Mouse (Mus musculus): Measurements from ENCODE around the gene Csrnp3.

The Csrnp3 gene

DNA sequence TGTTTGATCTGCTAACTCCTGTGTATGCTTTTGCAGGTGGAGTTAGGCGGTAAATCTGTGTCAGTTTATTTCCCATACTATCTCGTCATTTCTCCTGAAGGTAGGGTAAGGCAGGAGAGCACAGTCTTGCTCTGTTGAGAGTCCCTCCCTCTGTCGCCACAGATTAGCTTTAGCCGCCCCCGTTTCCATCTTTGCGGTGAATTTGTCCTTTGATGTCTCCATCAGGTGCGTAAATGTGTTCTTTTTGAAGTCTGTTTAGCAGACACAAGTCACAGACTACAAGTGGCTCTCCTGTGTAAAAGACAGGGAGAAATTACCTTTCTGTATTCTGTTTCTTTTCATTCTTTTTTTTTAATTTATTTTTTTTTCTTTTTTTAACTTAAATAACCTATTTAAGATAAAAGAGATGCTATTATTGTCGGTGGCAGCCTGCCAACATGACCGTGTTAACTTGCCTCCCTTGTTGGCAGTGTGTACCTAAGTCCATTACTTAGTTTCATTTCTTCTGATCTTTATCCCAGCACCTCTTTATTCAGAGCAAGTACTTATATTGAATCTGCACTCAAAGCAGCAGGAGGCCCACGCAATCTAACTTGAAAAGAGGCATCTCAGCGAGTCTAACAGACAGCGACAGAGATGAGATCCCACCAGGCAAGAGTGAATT is 25.5 kb downstream of the Csrnp3 start:
- no peak for DNase-seq (ENCODE audit: low spot score)

DNA sequence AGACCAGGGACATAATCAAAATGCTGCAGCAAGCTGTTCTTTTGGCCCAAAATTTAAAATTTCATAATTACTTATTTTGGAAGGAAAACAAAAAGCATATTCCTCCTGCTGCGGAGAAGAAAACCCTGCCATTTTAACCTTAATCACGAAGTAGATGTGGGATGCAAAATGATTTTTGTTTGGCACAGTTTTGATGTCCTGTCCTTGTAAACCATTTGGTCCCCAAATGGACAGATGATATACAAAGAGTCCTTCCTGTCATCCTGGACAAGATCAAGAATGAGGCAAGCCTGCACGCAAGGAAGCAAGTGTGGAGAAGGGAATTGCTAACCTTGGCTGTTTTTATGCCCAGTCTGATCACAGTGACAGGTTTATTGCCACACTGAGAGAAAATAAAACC is 46.0 kb downstream of the Csrnp3 start:
- DNase-seq (ENCODE audit: low spot score), result no peak

- DNase-seq (ENCODE audit: low spot score), result no peak
Observed at GRCm38 (mm10) chr2:65893241-65893640, 47.7 kb downstream of the Csrnp3 start.

DNA sequence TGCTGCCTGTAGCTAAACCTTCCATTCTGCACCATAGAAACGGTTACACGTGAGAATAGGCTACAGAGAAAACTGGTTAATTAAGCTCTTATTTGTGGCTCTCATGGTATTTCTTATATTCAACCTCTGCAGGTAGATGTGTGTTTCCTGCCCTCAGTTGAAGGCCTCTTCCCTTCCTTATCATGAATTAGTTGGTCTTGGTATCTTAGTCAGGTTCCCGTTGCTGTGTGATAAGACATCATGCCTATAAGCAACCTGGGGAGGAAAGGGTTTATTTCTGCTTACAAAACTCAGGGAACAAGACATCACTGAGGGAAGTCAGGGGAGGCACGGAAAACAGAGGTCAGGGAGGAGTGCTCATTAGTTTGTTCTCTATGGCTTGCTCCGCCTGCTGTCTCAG is 48.7 kb downstream of the Csrnp3 start:
- no peak for DNase-seq (ENCODE audit: low spot score)

DNA sequence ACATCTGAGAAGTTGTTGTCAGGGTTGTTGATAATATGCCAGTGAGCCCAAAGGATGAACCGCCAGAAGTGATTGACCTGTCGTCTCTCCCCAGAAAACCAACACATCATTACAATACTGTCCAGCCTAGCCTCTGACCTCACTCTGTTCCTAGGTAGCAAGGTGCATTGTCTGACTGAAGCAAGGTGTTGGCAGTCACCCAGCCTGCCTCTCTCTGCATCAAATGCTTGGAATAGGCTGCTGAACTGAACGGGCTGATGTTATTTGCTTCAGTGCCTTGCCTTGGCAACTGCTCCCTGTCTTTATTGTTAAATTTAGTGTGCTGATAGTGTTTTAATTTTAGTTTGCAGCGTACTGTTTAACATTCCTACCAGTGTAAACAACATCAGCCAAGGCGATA is 51.0 kb downstream of the Csrnp3 start:
- DNase-seq (ENCODE audit: low spot score), result no peak

DNA sequence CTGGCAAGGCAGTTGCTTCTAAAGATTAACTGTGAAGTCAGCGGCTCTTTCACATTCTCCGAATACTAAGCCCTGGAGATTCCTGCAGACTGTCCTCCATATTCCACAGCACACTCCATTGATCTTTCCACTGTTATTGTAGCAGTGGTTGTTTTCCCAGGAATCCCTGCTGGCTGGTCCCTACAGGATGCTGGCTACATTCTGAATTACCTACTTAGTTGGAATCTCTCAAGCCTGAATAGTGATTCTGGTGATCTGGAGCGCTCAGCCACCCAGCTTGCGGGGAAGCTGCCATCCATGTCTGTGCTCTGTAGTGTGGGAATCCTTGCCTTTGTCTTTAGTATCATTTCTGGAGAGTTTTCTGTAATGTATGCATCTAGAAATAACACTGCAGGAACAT is 51.5 kb downstream of the Csrnp3 start:
- DNase-seq (ENCODE audit: low spot score), result no peak

DNA sequence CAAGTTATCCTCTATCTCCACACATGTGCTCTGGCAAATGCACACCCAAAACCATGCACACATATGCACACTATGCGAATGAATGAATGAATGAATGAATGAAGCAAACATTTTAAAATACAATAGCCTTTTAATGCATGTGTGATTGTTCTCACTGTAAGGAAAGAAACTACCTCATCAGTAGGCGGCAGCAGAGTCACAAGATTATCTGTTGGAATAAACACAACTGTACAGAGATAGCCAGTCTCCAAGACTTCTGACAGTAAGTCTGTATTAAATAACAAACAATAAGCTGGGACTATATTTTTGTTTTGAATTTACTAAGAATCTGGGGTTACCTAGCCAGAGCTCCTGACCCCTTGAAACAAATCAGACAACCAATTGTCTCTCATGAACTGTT is 53.9 kb downstream of the Csrnp3 start:
- no peak for DNase-seq (ENCODE audit: low spot score)

- DNase-seq (ENCODE audit: low spot score), result no peak
Observed at GRCm38 (mm10) chr2:65908526-65908925, 63.0 kb downstream of the Csrnp3 start.

- no peak for DNase-seq (ENCODE audit: low spot score)
Observed at GRCm38 (mm10) chr2:65909724-65910521, 64.4 kb downstream of the Csrnp3 start.

- no peak for DNase-seq (ENCODE audit: low spot score)
Observed at GRCm38 (mm10) chr2:65915994-65916393, 70.4 kb downstream of the Csrnp3 start.

DNA sequence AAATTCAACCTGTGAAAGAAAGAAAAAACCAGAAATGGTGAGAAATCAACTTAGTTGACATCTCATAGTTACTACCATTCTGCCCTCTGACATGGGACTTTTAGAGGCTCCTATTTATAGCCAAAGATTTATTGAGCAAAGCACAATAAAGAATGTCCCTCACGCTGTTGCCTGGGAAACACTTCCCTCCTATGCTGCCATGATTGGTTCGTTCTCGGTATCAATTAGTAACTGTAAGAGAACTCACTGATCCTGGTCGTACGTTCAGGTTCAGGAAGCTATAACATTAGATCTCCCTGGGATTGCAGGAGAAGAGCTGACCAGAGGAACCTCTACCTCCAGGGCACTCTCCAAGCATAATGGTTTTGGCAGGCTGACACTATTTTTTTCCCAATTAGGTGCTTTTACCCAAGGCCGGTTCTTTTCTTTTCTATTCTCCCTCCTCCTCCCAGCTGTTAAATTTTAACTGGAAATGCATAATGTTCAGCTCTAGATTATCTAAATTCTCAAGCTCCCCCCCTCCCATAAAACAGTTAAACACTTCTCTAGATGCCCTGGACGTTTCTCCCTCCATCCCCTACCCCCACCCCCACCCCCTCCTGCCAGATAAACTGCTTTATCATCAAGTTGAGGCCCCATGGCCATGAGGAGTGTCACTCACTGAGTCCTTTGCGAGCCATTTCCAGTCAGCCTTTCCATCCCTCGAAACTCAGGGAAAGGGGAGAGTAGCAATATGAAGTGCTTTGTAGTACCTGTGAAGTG is 75.3 kb downstream of the Csrnp3 start:
- DNase-seq (ENCODE audit: low spot score), result no peak

DNA sequence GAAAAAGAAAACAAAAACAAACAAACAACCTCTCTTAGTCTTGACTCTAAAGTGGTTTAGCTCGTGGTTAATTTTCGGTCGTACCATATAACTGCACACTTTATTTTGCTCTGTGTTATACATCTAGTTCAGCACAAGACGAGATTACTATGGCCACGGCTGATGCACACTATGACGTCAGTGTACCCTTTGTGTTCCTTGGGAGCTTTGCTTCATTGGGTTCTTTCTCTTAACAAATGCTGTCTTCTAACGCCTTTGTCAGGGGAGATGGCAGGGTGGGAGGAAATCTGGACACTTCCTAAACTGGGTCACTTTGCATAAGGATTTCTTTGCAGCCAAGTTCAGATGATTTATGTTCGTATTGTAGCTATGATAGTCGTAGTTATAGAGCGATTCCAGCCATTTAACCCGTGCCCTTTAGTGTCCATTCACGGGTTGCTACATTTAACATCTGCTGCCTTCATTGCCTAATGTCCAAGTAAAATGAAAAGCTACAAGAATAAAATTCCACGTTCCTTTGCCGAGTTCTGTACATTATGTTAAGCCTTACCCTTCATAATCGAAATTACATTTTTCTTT is 79.9 kb downstream of the Csrnp3 start:
- no peak for DNase-seq (ENCODE audit: low spot score)

DNA sequence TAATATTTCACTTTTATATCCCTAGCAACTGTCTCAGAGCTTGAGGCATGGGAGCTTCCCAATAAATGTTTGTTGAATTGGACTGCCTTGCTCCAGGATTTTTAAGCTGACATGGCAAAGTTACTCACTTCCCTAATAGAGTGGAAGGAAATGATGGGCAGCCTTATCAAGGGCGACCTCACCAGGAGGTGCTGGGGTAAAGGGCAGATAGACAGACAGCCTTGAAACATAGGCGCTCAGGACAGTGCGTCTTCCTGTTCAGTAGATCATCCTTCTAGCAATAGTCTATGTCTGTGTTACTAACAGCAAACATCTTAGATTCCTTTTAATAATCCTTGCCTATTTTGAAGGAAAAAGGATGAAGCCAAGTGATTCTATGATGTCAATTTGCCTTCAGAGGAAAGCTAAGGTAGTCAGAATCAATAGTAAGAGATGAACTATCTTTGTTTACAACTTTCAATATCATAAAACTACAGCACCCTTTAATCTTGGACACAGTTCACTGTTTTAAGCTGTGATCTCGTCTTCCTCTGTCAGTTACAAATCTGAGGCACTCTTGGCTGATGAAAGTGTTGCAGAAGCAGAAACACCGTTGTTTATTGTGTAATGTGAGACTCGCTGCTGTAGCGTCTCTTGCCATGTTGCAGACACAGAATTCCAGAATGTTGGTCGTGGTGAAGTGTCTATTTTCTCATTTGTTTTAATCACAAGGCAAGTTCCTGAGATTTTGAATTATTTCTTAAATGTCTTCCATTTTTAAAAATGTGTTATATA is 81.6 kb downstream of the Csrnp3 start:
- no peak for DNase-seq (ENCODE audit: low spot score)

GRCm38 (mm10) chr2:65929286-65929685 is 83.7 kb downstream of the Csrnp3 start:
- DNase-seq (ENCODE audit: low spot score), result no peak

- DNase-seq (ENCODE audit: low spot score), result no peak
Observed at GRCm38 (mm10) chr2:65929927-65930326, 84.4 kb downstream of the Csrnp3 start.

DNA sequence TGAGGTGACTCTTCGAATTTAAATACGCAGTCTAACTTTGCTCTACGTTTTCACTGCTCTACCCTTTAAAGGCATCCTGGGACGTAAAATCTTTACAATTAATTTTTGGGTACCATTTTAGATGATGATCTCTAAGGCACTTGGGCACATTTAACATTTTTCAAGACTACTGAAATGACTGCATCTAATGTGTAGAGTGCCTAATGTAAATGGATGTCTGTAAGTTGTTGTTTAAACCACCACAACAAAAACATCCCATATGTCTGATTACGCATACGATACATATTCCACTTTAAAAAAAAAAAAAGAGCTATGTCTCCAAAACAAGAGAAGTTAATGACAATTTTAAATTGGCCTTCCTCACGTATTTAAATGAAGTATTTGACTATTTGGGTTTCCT is 85.7 kb downstream of the Csrnp3 start:
- DNase-seq (ENCODE audit: low spot score), result no peak

GRCm38 (mm10) chr2:65931841-65932311 is 86.3 kb downstream of the Csrnp3 start:
- no peak for DNase-seq (ENCODE audit: low spot score)

GRCm38 (mm10) chr2:65934099-65934498 is 88.5 kb downstream of the Csrnp3 start:
- no peak for DNase-seq (ENCODE audit: low spot score)

- no peak for DNase-seq (ENCODE audit: low spot score)
Observed at GRCm38 (mm10) chr2:65938900-65939299, 93.3 kb downstream of the Csrnp3 start.

DNA sequence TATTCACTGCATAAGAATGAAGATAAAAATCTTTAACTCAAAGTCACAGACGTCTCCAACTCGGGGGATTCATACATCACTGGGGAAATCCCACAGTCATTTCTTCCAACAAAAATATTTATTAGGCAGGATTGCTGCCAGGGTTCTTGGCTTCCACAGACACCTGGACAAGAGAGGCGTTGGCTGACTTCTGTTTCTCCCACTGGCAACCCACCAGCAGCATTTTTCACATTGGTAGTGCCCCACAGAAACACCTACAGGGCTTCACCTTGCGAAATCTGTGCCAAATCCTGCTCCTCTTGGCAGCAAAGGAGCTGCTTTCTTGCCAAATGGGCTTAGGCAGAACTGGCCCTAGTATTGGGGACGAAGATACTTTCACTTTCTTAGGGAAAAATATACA is 94.8 kb downstream of the Csrnp3 start:
- peak; percentile 15 for DNase-seq (ENCODE audit: low spot score)

- DNase-seq (ENCODE audit: low spot score), result no peak
Observed at GRCm38 (mm10) chr2:65942346-65942745, 96.8 kb downstream of the Csrnp3 start.

DNA sequence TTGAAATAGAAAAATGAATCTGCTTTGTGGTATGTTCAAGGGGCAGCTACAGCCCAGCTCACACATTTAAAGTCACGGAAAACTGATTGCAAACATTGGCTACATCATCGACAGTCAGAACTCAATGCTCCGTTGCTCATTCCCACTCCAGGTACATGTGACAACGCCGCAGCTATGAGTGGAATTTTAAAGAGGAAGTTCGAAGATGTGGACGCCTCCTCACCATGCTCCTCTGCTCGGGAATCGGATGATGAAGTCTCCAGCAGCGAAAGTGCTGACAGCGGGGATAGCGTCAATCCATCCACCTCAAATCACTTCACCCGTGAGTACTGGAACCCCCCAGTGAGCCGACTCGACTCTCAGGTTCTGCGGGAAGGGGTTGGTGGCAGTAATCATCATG is 103.2 kb downstream of the Csrnp3 start:
- DNase-seq (ENCODE audit: low spot score), result no peak

Measured in urinary bladder, postnatal 14 days (tissue).